ENCODE assay signal across 14 mouse cellular contexts in the genomic region with DNA sequence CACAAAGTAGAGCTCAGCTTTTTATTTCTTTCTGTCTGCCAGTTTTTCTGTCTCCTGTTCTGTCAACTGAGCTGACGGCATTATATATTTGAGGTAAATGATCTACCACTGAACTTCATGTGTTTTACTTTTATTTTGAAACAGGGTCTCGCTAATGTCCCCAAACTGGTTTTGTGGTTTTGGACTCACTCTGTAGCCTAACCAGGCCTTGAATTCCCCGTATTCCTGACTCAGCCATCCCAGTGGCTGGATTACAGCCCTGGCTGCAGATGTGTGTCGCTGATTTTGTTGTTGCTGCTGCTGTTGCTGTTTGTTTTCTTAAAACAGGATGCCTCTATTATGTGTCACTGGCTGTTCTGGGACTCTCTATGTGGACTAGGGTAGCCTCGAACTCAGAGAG.
"Had no signal": no experiment of that assay in that cellular context is flagged by ENCODE, and none has a peak within 500 bp of the region (broad histone marks: within the 10 kb centered on the region; RNA-seq: fewer than 3 reads in every experiment).

No protein-coding gene starts in this region.

- DNase-seq: right cerebral cortex, adult 18-20 months; right cerebral cortex, postnatal 14 days; right cerebral cortex, postnatal 25 days; right cerebral cortex, postnatal 4 days; spleen, adult 18-20 months; thymus, adult 18-20 months; thymus, adult 2 months; thymus, postnatal 14 days; thymus, postnatal 25 days; thymus, postnatal 36 days; thymus, postnatal 4 days had no signal

- H3K36me3 ChIP-seq: neural tube, embryonic 15.5 days; stomach, embryonic 15.5 days had no signal

- H3K4me3 ChIP-seq: neural tube, embryonic 15.5 days; stomach, embryonic 15.5 days had no signal

- H3K4me2 ChIP-seq: neural tube, embryonic 15.5 days; stomach, embryonic 15.5 days had no signal

- H3K9me3 ChIP-seq: neural tube, embryonic 15.5 days; stomach, embryonic 15.5 days had no signal

- H3K27ac ChIP-seq: neural tube, embryonic 15.5 days; stomach, embryonic 15.5 days; stomach, postnatal 0 days had no signal

- H3K4me1 ChIP-seq: neural tube, embryonic 15.5 days; stomach, embryonic 15.5 days had no signal

- H3K9ac ChIP-seq: neural tube, embryonic 15.5 days; stomach, embryonic 15.5 days had no signal

- H3K27me3 ChIP-seq: stomach, embryonic 15.5 days had no signal
